Mouse (Mus musculus) mouse embryonic stem cell (cell line): ENCODE measurements around the gene Rpl37a.

Experiments
- in situ Hi-C, 2 experiments: fragments of 300-500 bp; cut with MboI; formaldehyde crosslinking; loops; 1 replicate in 1 of 2; 3 replicates in 1 of 2; pipeline ENCODE4 v1.14.3; 2019 to 2020; ENCODE audit warnings: low sequenced_read_pairs in 2 of 2, low pct_unique_long_range_greater_than_20kb in 1 of 2, mixed read lengths in 1 of 2; ENCODE audit not compliant: unreplicated experiment in 1 of 2

The Rpl37a gene

GRCm38 (mm10) chr1:72728781-72729180 is 17.7 kb downstream of the Rpl37a start:
- in situ Hi-C loops, result loop anchor here in 1 of 2 experiments (25.0 kb wide), 1 partner anchor 534 kb away; no protein-coding TSS in a partner anchor

GRCm38 (mm10) chr1:72730126-72730525 is 19.0 kb downstream of the Rpl37a start:
- in situ Hi-C loops, result loop anchor here in 1 of 2 experiments (25.0 kb wide), 1 partner anchor 532 kb away; no protein-coding TSS in a partner anchor

- in situ Hi-C loops, result loop anchor here in 1 of 2 experiments (25.0 kb wide), 1 partner anchor 529 kb away; no protein-coding TSS in a partner anchor
These were observed 22.2 kb downstream of the Rpl37a start for GRCm38 (mm10) chr1:72733191-72733691.

GRCm38 (mm10) chr1:72736397-72737125 is 25.5 kb downstream of the Rpl37a start:
- in situ Hi-C loops, result loop anchor here in 1 of 2 experiments (25.0 kb wide), 1 partner anchor 526 kb away; no protein-coding TSS in a partner anchor

GRCm38 (mm10) chr1:72738946-72739680 is 28.0 kb downstream of the Rpl37a start:
- in situ Hi-C loops, result loop anchor here in 1 of 2 experiments (25.0 kb wide), 1 partner anchor 523 kb away; no protein-coding TSS in a partner anchor

- in situ Hi-C loops, result loop anchor here in 1 of 2 experiments (25.0 kb wide), 1 partner anchor 523 kb away; no protein-coding TSS in a partner anchor
These were observed 28.6 kb downstream of the Rpl37a start for GRCm38 (mm10) chr1:72739681-72740063.

- in situ Hi-C loops, result loop anchor here in 1 of 2 experiments (25.0 kb wide), 1 partner anchor 521 kb away; no protein-coding TSS in a partner anchor
These were observed 30.3 kb downstream of the Rpl37a start for GRCm38 (mm10) chr1:72741406-72741805.

- in situ Hi-C loops, result loop anchor here in 1 of 2 experiments (25.0 kb wide), 1 partner anchor 517 kb away; no protein-coding TSS in a partner anchor
These were observed 33.9 kb downstream of the Rpl37a start for GRCm38 (mm10) chr1:72744816-72745506.

GRCm38 (mm10) chr1:72746382-72746781 is 35.3 kb downstream of the Rpl37a start:
- in situ Hi-C loops, result loop anchor here in 1 of 2 experiments (25.0 kb wide), 1 partner anchor 516 kb away; no protein-coding TSS in a partner anchor

GRCm38 (mm10) chr1:72751371-72751781 is 40.3 kb downstream of the Rpl37a start:
- in situ Hi-C loops, result no loop called here

- in situ Hi-C loops, result no loop called here
These were observed 42.1 kb downstream of the Rpl37a start for GRCm38 (mm10) chr1:72753211-72753610.

GRCm38 (mm10) chr1:72755227-72755626 is 44.1 kb downstream of the Rpl37a start:
- in situ Hi-C loops, result no loop called here

- in situ Hi-C loops, result no loop called here
These were observed 44.7 kb downstream of the Rpl37a start for GRCm38 (mm10) chr1:72755801-72756200.

- in situ Hi-C loops, result no loop called here
These were observed 48.7 kb downstream of the Rpl37a start for GRCm38 (mm10) chr1:72759758-72760157.
